Mouse (Mus musculus) cerebellum, adult 2 months (tissue): ENCODE data around the gene Dlk1. TPM values are rescaled to one million over a fixed set of nuclear protein-coding genes. Genes with fewer than 3 reads are reported as not detected.

ENCODE experiments used
- DNase-seq, 2 experiments: peaks; one replicate each; pipeline ENCODE4 v3.0.0; 2021
- H3K27ac ChIP-seq: fragments of 200-500 bp; 2 replicates; pipeline ENCODE4 v1.5.1; 2012; ENCODE audit warnings: low read length, control low read depth, inconsistent platforms; ENCODE audit not compliant: insufficient read depth
- H3K27me3 ChIP-seq: fragments of 200-500 bp; 2 replicates; pipeline ENCODE4 v1.6.1; 2012; ENCODE audit warnings: inconsistent platforms, mild to moderate bottlenecking, low read length, moderate library complexity; ENCODE audit not compliant: control insufficient read depth, insufficient read depth
- H3K4me1 ChIP-seq: fragments of 200-500 bp; 2 replicates; pipeline ENCODE4 v1.6.1; 2011; ENCODE audit warnings: low read length; ENCODE audit not compliant: control insufficient read depth, insufficient read depth
- H3K4me3 ChIP-seq: fragments of 200-500 bp; replicated peaks from 2 replicates; pipeline ENCODE3; 2011; ENCODE audit warnings: mild to moderate bottlenecking, low read depth, low read length, control low read depth; ENCODE audit not compliant: insufficient read depth
- CTCF ChIP-seq: fragments of 200-500 bp; IDR thresholded peaks from 2 replicates; pipeline ENCODE4 v1.5.1; 2011; ENCODE audit warnings: low read depth, mild to moderate bottlenecking, control low read depth, low read length, moderate library complexity, borderline replicate concordance; ENCODE audit not compliant: insufficient read depth
- POLR2A ChIP-seq: fragments of 200-500 bp; IDR thresholded peaks from 2 replicates; pipeline ENCODE4 v1.6.1; 2011; ENCODE audit warnings: low read length, control low read depth, borderline replicate concordance; ENCODE audit not compliant: insufficient read depth
- WGBS: fragments of 180-500 bp; shearing (Covaris S2); methylation state at CpG from one replicate; pipeline ENCODE4 v1.1.7; 2018; 5-methylcytosine and 5-hydroxymethylcytosine counted together
- polyA plus RNA-seq: library from polyadenylated mRNA; depleted of rRNA; stranded (reverse); fragments of >200 nt; gene quantifications from 2 replicates; pipeline ENCODE4 v1.2.3, GENCODE M21; 2012

Gene Dlk1
- polyA plus RNA-seq, 1 experiment, result 23.7 TPM

DNA sequence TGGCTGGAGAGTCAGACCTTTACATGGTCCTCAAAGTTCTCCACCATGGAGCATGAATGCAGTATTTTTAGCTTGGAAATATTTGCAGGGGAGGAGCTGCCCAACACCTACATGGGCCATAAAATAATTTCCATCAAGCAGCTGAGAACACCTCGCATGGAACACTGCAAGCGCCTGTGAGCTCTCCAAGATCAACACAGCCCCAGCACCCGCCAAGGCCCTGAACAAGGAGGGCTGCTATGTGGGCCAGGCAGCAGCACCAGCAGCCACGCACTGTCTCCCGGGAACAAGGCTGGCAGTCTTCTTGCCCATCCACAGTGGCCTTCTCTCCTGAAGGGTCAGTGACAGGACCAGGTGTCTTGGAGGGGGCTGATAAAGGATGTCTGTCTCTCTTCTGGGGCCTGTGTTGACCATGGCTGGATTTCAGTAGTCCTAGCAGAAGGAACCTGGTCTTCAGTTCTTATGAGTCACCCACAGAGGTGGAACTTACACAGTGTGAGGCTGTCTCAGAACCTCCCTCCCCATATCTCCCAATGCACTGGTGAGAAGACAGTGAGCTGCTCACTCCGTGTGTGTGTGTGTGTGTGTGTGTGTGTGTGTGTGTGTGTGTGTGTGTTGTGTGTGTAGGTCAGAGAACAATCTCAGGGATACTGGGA lies 20.0 kb upstream of the Dlk1 start:
- WGBS, result 82% methylated on average over 6 of the region's 6 CpGs
- no peaks in the 10 kb centered on the region for H3K4me1 ChIP-seq

DNA sequence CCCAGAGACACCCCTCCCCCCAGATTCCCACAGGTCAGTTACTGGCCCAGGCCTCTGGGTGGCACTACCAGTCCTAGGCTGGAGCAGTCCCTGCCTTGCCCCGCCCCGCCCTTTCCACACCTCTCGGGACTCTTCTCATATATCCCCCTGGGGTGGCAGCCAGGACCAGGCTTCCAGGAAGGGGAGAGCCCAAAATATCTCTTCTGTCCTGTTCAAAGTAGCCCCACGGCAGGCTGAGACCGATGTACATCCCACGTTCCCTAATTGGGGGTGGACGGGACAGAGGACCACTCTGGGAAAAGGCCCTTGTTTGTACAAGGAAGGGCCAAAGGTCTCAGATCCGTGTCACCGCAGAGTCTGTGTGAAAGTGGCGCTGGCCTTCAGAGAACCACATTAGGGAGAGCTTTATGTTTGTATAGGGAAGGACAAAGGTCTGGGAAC lies 16.2 kb upstream of the Dlk1 start:
- H3K4me1 ChIP-seq, result no peaks in the 10 kb centered on the region
- peaks cover 2% of the 10 kb centered on the region; the same call in 1 of the 2 replicates for H3K27me3 ChIP-seq
- H3K27ac ChIP-seq, result no peak overlapping the region
- 39% methylated on average over 10 of the region's 10 CpGs for WGBS
- TF ChIP-seq POLR2A, result no peak
- peak; percentile 14; the same call in 1 of the 2 replicates for TF ChIP-seq CTCF
- DNase-seq, result peak in 1 of 2 experiments; percentile 17
- H3K4me3 ChIP-seq, result no peak overlapping the region

More for the DNA sequence above, 20.0 kb upstream of the Dlk1 start:
- Histone ChIP-seq H3K4me3 (no peak overlapping the region), H3K27me3 (peaks cover 2% of the 10 kb centered on the region; the same call in 1 of the 2 replicates), H3K27ac (no peak overlapping the region)
- DNase-seq, result no peak
- no peak for TF ChIP-seq POLR2A
- no peak for TF ChIP-seq CTCF

DNA sequence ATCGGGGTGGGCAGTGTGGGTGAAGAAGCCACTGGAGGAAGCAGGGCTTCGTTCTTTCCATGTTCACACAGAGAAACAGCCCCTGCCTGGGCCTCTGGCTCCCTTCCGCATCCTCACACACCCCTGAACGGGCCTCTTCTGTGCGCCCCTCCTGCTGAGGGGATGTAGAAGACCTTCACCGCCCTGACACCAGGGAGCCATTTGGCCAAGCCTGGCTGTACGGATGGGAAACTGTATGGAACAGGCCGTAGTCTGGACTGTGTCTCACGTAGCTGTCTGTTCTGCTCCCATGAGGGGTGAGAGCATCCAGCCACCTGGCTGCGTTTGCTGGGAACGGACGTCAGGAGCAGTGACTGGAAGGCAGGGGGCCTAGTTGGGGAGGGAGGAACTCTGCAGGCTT lies 15.8 kb upstream of the Dlk1 start:
- no peak for DNase-seq
- no peak for TF ChIP-seq POLR2A
- TF ChIP-seq CTCF, result no peak
- Histone ChIP-seq H3K4me1 (no peaks in the 10 kb centered on the region), H3K27me3 (peaks cover 2% of the 10 kb centered on the region; the same call in 1 of the 2 replicates), H3K4me3 (no peak overlapping the region), H3K27ac (no peak overlapping the region)
- 34% methylated on average over 12 of the region's 12 CpGs for WGBS

DNA sequence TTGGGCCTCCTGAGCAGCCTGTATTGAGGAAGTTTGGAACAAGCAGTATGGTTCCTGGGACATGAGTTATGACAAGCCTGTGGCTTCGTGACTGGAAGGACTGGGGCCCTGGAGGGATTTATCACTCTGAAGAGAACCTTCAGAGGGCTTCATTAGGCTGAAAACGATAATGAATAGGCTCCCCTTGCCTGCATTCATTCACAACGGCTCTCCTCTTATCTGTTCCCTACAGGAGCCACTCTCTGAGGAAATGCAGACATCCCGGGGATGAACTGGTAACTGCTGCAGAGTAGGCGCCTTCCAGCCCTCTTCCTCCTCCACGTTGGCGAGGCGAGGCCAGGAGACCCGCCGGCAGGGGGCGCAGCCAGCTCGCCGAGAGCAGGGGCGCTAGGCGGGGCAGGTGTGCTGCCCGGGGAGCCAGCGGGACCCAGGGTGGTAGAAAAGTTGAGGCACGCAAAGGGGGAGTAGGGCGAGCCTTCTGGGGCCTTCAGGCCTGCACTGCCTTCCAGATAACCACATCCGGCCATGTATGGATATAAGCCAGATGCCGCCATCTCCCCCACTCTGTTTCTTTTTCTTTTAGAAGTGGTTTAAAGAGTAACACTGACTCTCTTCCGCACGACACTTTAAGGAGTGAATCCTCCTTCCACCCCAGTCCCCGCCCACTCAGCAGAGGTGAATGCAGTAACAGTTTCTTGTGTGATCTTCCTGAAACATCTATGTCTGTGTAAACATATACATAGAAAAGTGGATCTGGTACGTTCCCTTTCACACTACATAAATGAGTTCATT lies 14.9 kb upstream of the Dlk1 start:
- DNase-seq, result peak; percentile 45 to 59
- Histone ChIP-seq H3K4me3 (no peak overlapping the region), H3K27me3 (peaks cover 2% of the 10 kb centered on the region; the same call in 1 of the 2 replicates), H3K27ac (no peak overlapping the region), H3K4me1 (no peaks in the 10 kb centered on the region)
- TF ChIP-seq POLR2A (no peak), CTCF (peak; percentile 58; the same call in 1 of the 2 replicates)
- WGBS, result 22% methylated on average over 25 of the region's 25 CpGs

DNA sequence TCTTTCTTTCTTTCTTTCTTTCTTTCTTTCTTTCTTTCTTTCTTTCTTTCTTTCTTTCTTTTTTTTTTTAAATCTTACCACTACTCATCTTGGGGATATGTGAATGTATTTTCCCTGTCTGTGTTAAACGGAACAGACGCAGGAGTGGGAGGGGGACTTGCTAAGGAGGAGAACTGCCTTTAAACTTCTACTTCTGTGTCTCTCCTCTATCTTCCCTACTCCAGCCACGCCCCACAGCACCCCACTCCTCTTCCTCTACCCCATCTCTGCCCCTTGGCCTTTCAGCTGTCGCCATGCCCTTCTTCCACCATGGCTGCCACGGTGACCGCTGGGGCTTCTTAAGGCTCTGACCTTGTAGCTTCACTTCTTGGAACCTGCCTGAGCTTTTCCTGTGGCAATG lies 14.2 kb upstream of the Dlk1 start:
- Histone ChIP-seq H3K4me3 (no peak overlapping the region), H3K27ac (no peak overlapping the region), H3K27me3 (peaks cover 2% of the 10 kb centered on the region; the same call in 1 of the 2 replicates), H3K4me1 (no peaks in the 10 kb centered on the region)
- TF ChIP-seq POLR2A (no peak), CTCF (no peak)
- WGBS, result 90% methylated on average over 6 of the region's 6 CpGs
- no peak for DNase-seq

DNA sequence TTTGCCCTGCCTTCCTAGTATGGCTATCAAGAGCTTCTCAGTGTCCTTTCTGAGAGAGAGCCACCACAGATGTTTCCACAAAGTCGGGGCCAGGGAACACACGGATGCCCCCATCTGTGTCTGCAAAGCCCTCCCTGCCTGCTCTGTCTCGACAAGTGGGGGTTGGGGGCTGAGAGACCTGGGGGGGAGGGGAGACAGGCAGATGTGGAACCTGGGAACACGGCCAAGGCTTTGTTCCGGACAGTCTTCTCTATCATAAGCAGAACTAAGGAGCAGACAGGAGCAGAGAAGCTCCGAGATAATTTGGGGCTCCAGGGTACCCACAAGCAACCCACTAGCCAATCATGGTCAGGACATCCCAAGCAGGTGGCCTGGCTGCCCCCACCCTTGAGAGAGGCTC lies 12.6 kb upstream of the Dlk1 start:
- no peaks in the 10 kb centered on the region for H3K4me1 ChIP-seq
- H3K4me3 ChIP-seq, result no peak overlapping the region
- no peak for TF ChIP-seq CTCF
- TF ChIP-seq POLR2A, result no peak
- WGBS, result 28% methylated on average over 6 of the region's 6 CpGs
- no peak overlapping the region for H3K27ac ChIP-seq
- no peak for DNase-seq
- H3K27me3 ChIP-seq, result peaks cover 2% of the 10 kb centered on the region; the same call in 1 of the 2 replicates

DNA sequence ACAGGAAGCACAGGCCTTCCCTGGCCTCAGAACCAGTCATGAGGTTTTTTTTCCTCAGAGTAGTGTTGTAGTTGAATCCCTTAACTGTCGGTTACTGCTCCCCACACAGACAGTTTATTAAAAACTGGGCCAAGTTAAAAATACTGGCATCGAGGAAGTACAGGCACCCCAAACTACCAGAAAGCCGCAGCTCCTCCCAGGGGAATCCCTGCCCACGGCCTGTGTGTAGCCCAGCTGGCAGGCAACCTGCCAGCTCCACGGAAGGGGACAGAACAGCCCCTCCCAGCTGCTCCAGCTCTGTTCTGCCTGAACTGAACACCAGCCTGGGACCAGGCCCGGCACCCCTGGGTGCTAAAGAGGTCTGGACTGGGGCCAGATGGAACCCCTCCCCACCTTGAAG lies 11.3 kb upstream of the Dlk1 start:
- Histone ChIP-seq H3K27ac (no peak overlapping the region), H3K27me3 (peaks cover 3% of the 10 kb centered on the region; the same call in 1 of the 2 replicates), H3K4me3 (no peak overlapping the region), H3K4me1 (no peaks in the 10 kb centered on the region; the same call in 1 of the 2 replicates)
- WGBS, result 30% methylated on average over 6 of the region's 6 CpGs
- TF ChIP-seq POLR2A, result no peak
- TF ChIP-seq CTCF, result no peak
- DNase-seq, result peak in 1 of 2 experiments; percentile 8

DNA sequence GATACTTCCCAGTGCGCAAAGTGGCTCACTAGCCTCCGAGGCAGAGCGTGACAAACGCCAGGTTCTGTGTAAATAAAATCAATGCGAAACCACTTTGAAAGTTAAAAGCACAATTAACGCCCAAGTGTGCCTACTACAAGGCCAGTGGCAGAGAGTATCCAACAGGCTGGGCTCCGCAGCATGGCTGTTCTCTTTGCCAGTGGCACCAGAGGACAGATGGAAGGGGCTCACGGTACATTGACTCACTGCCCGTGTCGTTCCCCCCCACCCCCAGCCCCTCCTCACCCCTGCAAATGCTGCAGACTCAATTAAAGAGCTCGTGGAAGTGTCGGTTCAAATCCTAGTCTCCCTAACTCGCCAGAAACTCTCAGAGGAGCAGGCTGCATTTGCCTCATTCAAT lies 10.5 kb upstream of the Dlk1 start:
- H3K27me3 ChIP-seq, result peaks cover 1% of the 10 kb centered on the region; the same call in 1 of the 2 replicates

More for the DNA sequence above, 10.5 kb upstream of the Dlk1 start:
- Histone ChIP-seq H3K4me1 (no peaks in the 10 kb centered on the region; the same call in 1 of the 2 replicates), H3K27ac (no peak overlapping the region), H3K4me3 (no peak overlapping the region)
- DNase-seq, result no peak
- TF ChIP-seq CTCF (no peak), POLR2A (no peak)
- 36% methylated on average over 13 of the region's 13 CpGs for WGBS
